Mouse (Mus musculus) bone marrow macrophage, adult 2 months (primary cell): ENCODE results near the gene Tada1. TPM values are rescaled to one million over a fixed set of nuclear protein-coding genes. Genes with fewer than 3 reads are reported as not detected.

Experiments used
- H3K27ac ChIP-seq: 2 replicates; pipeline ENCODE4 v1.5.1; 2012; ENCODE audit warnings: low read depth, low read length; ENCODE audit not compliant: insufficient read depth
- H3K4me1 ChIP-seq: 2 replicates; pipeline ENCODE4 v1.6.1; 2012; ENCODE audit warnings: low read length; ENCODE audit not compliant: control insufficient read depth, insufficient read depth
- H3K4me3 ChIP-seq: 2 replicates; pipeline ENCODE4 v1.5.1; 2012; ENCODE audit warnings: mild to moderate bottlenecking, low read length, moderate library complexity; ENCODE audit not compliant: insufficient read depth
- CTCF ChIP-seq: IDR thresholded peaks from 2 replicates; pipeline ENCODE4 v1.5.1; 2012; ENCODE audit warnings: low read depth, mild to moderate bottlenecking, low read length, moderate library complexity
- POLR2A ChIP-seq: IDR thresholded peaks from 2 replicates; pipeline ENCODE4 v1.6.1; 2012; ENCODE audit warnings: mild to moderate bottlenecking, low read depth, low read length, borderline replicate concordance
- polyA plus RNA-seq: library from polyadenylated mRNA; stranded (reverse); fragments of >200 nt; gene quantifications from 2 replicates; pipeline ENCODE4 v1.2.4, GENCODE M21; 2012; ENCODE audit not compliant: missing spikeins, insufficient read depth, insufficient read length

The Tada1 gene
- polyA plus RNA-seq, 1 experiment = 24.4 TPM

GRCm38 (mm10) chr1:166349751-166350150, 29.1 kb upstream of the Tada1 start:
- Histone ChIP-seq H3K27ac (no peak overlapping the region), H3K4me3 (no peak overlapping the region), H3K4me1 (peaks cover 11% of the 10 kb centered on the region)
- TF ChIP-seq CTCF = no peak
- no peak for TF ChIP-seq POLR2A

- no peak overlapping the region for H3K4me3 ChIP-seq
- no peak for TF ChIP-seq POLR2A
- peak; percentile 83 for TF ChIP-seq CTCF
Observed at GRCm38 (mm10) chr1:166360157-166360855, 18.6 kb upstream of the Tada1 start.

GRCm38 (mm10) chr1:166360896-166361295, 18.0 kb upstream of the Tada1 start:
- H3K4me3 ChIP-seq = no peak overlapping the region
- no peak overlapping the region for H3K27ac ChIP-seq
- no peak for TF ChIP-seq POLR2A
- TF ChIP-seq CTCF = no peak
- no peaks in the 10 kb centered on the region for H3K4me1 ChIP-seq

More at GRCm38 (mm10) chr1:166360157-166360855, 18.6 kb upstream of the Tada1 start:
- Histone ChIP-seq H3K27ac (no peak overlapping the region), H3K4me1 (no peaks in the 10 kb centered on the region)

GRCm38 (mm10) chr1:166361842-166362241, 17.1 kb upstream of the Tada1 start:
- TF ChIP-seq POLR2A (no peak), CTCF (no peak)
- H3K4me3 ChIP-seq = no peak overlapping the region

GRCm38 (mm10) chr1:166362659-166363058, 16.2 kb upstream of the Tada1 start:
- no peak for TF ChIP-seq CTCF
- no peak for TF ChIP-seq POLR2A
- no peak overlapping the region for H3K27ac ChIP-seq
- H3K4me3 ChIP-seq = no peak overlapping the region
- H3K4me1 ChIP-seq = no peaks in the 10 kb centered on the region

More at GRCm38 (mm10) chr1:166361842-166362241, 17.1 kb upstream of the Tada1 start:
- Histone ChIP-seq H3K4me1 (no peaks in the 10 kb centered on the region), H3K27ac (no peak overlapping the region)

GRCm38 (mm10) chr1:166363122-166363521, 15.8 kb upstream of the Tada1 start:
- TF ChIP-seq CTCF (no peak), POLR2A (no peak)
- no peaks in the 10 kb centered on the region for H3K4me1 ChIP-seq
- no peak overlapping the region for H3K27ac ChIP-seq
- H3K4me3 ChIP-seq = no peak overlapping the region

- TF ChIP-seq POLR2A (no peak), CTCF (no peak)
- H3K27ac ChIP-seq = no peak overlapping the region
- no peak overlapping the region for H3K4me3 ChIP-seq
- peaks cover 22% of the 10 kb centered on the region for H3K4me1 ChIP-seq
Observed at GRCm38 (mm10) chr1:166377171-166377570, 1.7 kb upstream of the Tada1 start.

- TF ChIP-seq CTCF (no peak), POLR2A (no peak)
- peak overlapping the region; percentile 55 for H3K4me3 ChIP-seq
- peaks cover 25% of the 10 kb centered on the region for H3K4me1 ChIP-seq
- H3K27ac ChIP-seq = peak overlapping the region; percentile 51
Observed at GRCm38 (mm10) chr1:166378431-166379012, 375 bp upstream of the Tada1 start.

GRCm38 (mm10) chr1:166379630-166380231, 834 bp downstream of the Tada1 start:
- H3K27ac ChIP-seq = peak overlapping the region; percentile 76
- peaks cover 25% of the 10 kb centered on the region for H3K4me1 ChIP-seq
- TF ChIP-seq CTCF (no peak), POLR2A (0 out of 2 replicates have a peak, but pooled peaks have one; percentile 80)
- peak overlapping the region; percentile 95 for H3K4me3 ChIP-seq

GRCm38 (mm10) chr1:166381336-166381735, 2.4 kb downstream of the Tada1 start:
- H3K4me3 ChIP-seq = peak overlapping the region; percentile 17; the same call in 1 of the 2 replicates
- TF ChIP-seq POLR2A (no peak), CTCF (no peak)
- peaks cover 25% of the 10 kb centered on the region for H3K4me1 ChIP-seq
- H3K27ac ChIP-seq = no peak overlapping the region
